Mouse (Mus musculus) MEL-GATA-1-ER (cell line): ENCODE measurements at regions not wholly inside any gene's neighbourhood (a gene's known extent, or its start where the extent isn't known, plus 50 kb on each side); places are given as distances from the start of the nearest gene placed in this dataset.

ENCODE experiments used
- DNase-seq: peaks from one replicate; pipeline ENCODE4 v3.0.0-alpha.2; 2012; ENCODE audit warnings: low read depth; ENCODE audit errors: extremely low read depth

- no peak for DNase-seq
Measured at GRCm38 (mm10) chr12:30647511-30647910, 63.3 kb downstream of the Tmem18 start.

- DNase-seq, result no peak
Measured at GRCm38 (mm10) chr12:30651506-30651905, 67.3 kb downstream of the Tmem18 start.

GRCm38 (mm10) chr12:30654347-30655075, 70.3 kb downstream of the Tmem18 start:
- DNase-seq, result peak; percentile 2

GRCm38 (mm10) chr12:30655076-30655421, 70.8 kb downstream of the Tmem18 start:
- no peak for DNase-seq

GRCm38 (mm10) chr12:30678826-30679225, 94.6 kb downstream of the Tmem18 start:
- no peak for DNase-seq

- DNase-seq, result no peak
Measured at GRCm38 (mm10) chr12:30690038-30690437, 105.8 kb downstream of the Tmem18 start.

GRCm38 (mm10) chr12:30693540-30693939, 109.3 kb downstream of the Tmem18 start:
- no peak for DNase-seq

GRCm38 (mm10) chr12:30698256-30698655, 114.0 kb downstream of the Tmem18 start:
- no peak for DNase-seq

GRCm38 (mm10) chr12:30703691-30704090, 119.5 kb downstream of the Tmem18 start:
- DNase-seq, result no peak

GRCm38 (mm10) chr12:30707271-30707670, 123.0 kb downstream of the Tmem18 start:
- DNase-seq, result no peak

GRCm38 (mm10) chr12:30708635-30709181, 124.5 kb downstream of the Tmem18 start:
- DNase-seq, result no peak

GRCm38 (mm10) chr12:30710554-30710953, 126.3 kb downstream of the Tmem18 start:
- DNase-seq, result no peak

- DNase-seq, result no peak
Measured at GRCm38 (mm10) chr12:30726747-30727146, 142.5 kb downstream of the Tmem18 start.

GRCm38 (mm10) chr12:30729437-30729836, 145.2 kb downstream of the Tmem18 start:
- no peak for DNase-seq

- DNase-seq, result no peak
Measured at GRCm38 (mm10) chr12:30767621-30768020, 116.5 kb upstream of the Alkal2 start.

GRCm38 (mm10) chr12:30793371-30793770, 90.8 kb upstream of the Alkal2 start:
- no peak for DNase-seq

GRCm38 (mm10) chr12:30816096-30816495, 68.0 kb upstream of the Alkal2 start:
- DNase-seq, result no peak

GRCm38 (mm10) chr12:30831383-30831782, 52.7 kb upstream of the Alkal2 start:
- DNase-seq, result no peak
